Mouse (Mus musculus) CH12.LX (cell line): ENCODE results near the gene Cacna2d4.

Source experiments
- CHD1 ChIP-seq: IDR thresholded peaks from 2 replicates; pipeline ENCODE4 v1.6.1; 2012; ENCODE audit warnings: low read depth, low read length, improper control_type of control experiment, inconsistent platforms
- CTCF ChIP-seq, 2 experiments: IDR thresholded peaks in 1 of 2; conservative IDR thresholded peaks in 1 of 2; 2 replicates each; pipeline ENCODE4 v1.5.1; 2011 to 2012; ENCODE audit warnings: low read depth in 2 of 2, low read length in 2 of 2, improper control_type of control experiment in 1 of 2, inconsistent platforms in 1 of 2, mild to moderate bottlenecking in 1 of 2, moderate library complexity in 1 of 2
- EP300 ChIP-seq: IDR thresholded peaks from 2 replicates; pipeline ENCODE4 v1.6.1; 2011; ENCODE audit warnings: low read length, improper control_type of control experiment
- JUN ChIP-seq: IDR thresholded peaks from 2 replicates; pipeline ENCODE4 v1.6.1; 2011; ENCODE audit warnings: low read depth, mild to moderate bottlenecking, low read length, improper control_type of control experiment, moderate library complexity; ENCODE audit not compliant: insufficient read depth
- TCF12 ChIP-seq: IDR thresholded peaks from 2 replicates; pipeline ENCODE4 v1.6.1; 2014; ENCODE audit warnings: low read depth, mild to moderate bottlenecking, inconsistent platforms, low read length, improper control_type of control experiment
- USF2 ChIP-seq: conservative IDR thresholded peaks from 2 replicates; pipeline ENCODE4 v1.6.1; 2011; ENCODE audit warnings: low read depth, low read length, improper control_type of control experiment
- ZC3H11A ChIP-seq: IDR thresholded peaks from 2 replicates; pipeline ENCODE4 v1.6.1; 2012; ENCODE audit warnings: low read depth, mild to moderate bottlenecking, inconsistent platforms, low read length, improper control_type of control experiment

- TF ChIP-seq JUN (no peak), CHD1 (no peak), TCF12 (no peak), USF2 (no peak), EP300 (no peak), CTCF (conservative IDR thresholded peaks at IDR 0.05 in 1 of 2, IDR thresholded peaks at IDR 0.05 in 1 of 2; ENCODE audit: low read depth in 2 of 2, low read length in 2 of 2) (no peak), ZC3H11A (no peak)
Observed at GRCm38 (mm10) chr6:119401545-119402304, 165.4 kb downstream of the Cacna2d4 start.
